Mouse (Mus musculus) cerebellum, adult 2 months (tissue): ENCODE measurements around the gene Stat5b. TPM values are rescaled to one million over a fixed set of nuclear protein-coding genes. Genes with fewer than 3 reads are reported as not detected.

ENCODE experiments used
- DNase-seq, 2 experiments: peaks; one replicate each; pipeline ENCODE4 v3.0.0; 2021
- H3K27ac ChIP-seq: fragments of 200-500 bp; 2 replicates; pipeline ENCODE4 v1.5.1; 2012; ENCODE audit warnings: low read length, control low read depth, inconsistent platforms; ENCODE audit not compliant: insufficient read depth
- H3K27me3 ChIP-seq: fragments of 200-500 bp; 2 replicates; pipeline ENCODE4 v1.6.1; 2012; ENCODE audit warnings: inconsistent platforms, mild to moderate bottlenecking, low read length, moderate library complexity; ENCODE audit not compliant: control insufficient read depth, insufficient read depth
- H3K4me1 ChIP-seq: fragments of 200-500 bp; 2 replicates; pipeline ENCODE4 v1.6.1; 2011; ENCODE audit warnings: low read length; ENCODE audit not compliant: control insufficient read depth, insufficient read depth
- H3K4me3 ChIP-seq: fragments of 200-500 bp; replicated peaks from 2 replicates; pipeline ENCODE3; 2011; ENCODE audit warnings: mild to moderate bottlenecking, low read depth, low read length, control low read depth; ENCODE audit not compliant: insufficient read depth
- CTCF ChIP-seq: fragments of 200-500 bp; IDR thresholded peaks from 2 replicates; pipeline ENCODE4 v1.5.1; 2011; ENCODE audit warnings: low read depth, mild to moderate bottlenecking, control low read depth, low read length, moderate library complexity, borderline replicate concordance; ENCODE audit not compliant: insufficient read depth
- POLR2A ChIP-seq: fragments of 200-500 bp; IDR thresholded peaks from 2 replicates; pipeline ENCODE4 v1.6.1; 2011; ENCODE audit warnings: low read length, control low read depth, borderline replicate concordance; ENCODE audit not compliant: insufficient read depth
- whole genome bisulfite sequencing: fragments of 180-500 bp; shearing (Covaris S2); methylation state at CpG from one replicate; pipeline ENCODE4 v1.1.7; 2018; 5-methylcytosine and 5-hydroxymethylcytosine counted together
- polyA plus RNA-seq: library from polyadenylated mRNA; depleted of rRNA; stranded (reverse); fragments of >200 nt; gene quantifications from 2 replicates; pipeline ENCODE4 v1.2.3, GENCODE M21; 2012; rRNA removed

The Stat5b gene
- polyA plus RNA-seq, 1 experiment, result 33.6 TPM

DNA sequence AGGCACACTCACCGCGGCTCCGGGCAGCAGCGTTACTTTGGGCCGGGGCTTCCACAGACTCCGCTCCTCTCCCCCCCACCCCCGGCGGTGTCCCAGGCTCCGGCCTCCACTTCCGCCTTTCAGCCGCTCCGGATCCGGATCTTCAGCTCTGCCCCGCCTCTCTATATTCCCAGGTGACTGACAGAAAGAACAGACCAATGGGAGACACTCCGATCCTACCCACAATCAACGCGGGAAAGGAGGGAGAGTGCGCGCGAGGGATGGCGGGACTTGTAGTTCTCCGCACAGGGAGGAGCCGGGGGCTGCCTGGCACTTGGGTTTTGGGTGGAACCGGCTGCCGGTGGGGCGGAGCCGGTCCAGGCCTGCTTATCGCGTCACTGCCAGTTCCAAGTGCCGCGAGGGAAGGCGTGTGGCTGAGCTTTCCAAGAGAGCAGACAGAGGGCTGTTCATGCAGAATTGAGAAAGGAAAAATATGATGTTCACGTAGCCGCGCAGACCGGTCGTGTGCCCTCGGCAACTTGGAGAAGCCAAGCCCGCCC is 112.4 kb downstream of the Stat5b start, which contains the start of gene Rab5c:
Gene Rab5c (minus strand): TSS at position 150 of the 539 bp plus-strand sequence.
- WGBS, result under 1% methylated on average over 39 of the region's 39 CpGs
- peak within 1 kb of the TSS; percentile 86 for H3K4me3 ChIP-seq
- peaks cover 7% of the 10 kb centered on the region for H3K4me1 ChIP-seq
- peak; percentile 98 to 100 for DNase-seq
- no peak for TF ChIP-seq CTCF
- peak; percentile 86 for TF ChIP-seq POLR2A
- peak within 1 kb of the TSS; percentile 58 for H3K27ac ChIP-seq
- H3K27me3 ChIP-seq, result no peaks in the 10 kb centered on the region

DNA sequence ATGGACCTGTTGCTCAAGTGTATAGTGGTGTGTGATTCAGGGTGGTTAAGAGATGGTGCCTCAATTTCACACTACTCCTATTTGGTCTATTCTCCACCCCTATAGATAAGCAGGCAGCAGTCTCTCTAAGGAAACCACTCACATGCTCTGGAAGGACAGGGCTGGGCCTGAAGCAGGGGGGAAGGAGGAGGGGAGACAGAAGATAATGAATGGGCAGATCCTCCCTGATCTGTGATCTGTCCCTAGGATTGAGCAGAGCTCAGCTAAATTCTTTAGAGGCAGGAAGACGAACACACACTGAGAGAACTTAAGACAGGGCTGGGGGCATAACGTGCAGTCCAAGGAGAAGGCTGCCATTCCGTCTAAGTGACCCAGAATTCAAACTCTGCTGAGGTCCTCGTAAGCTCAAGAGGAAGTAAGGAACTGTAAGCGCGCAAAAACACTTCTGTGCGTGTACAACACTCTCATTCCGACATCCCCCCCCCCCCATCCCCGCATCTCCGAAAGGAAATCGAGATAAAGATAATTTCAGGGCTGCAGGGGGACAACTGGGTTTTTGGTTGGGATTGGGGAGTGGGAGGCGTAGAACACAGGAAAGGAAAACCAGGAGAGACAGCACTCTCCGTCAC is 113.3 kb downstream of the Stat5b start:
- H3K4me3 ChIP-seq, result peak overlapping the region; percentile 86
- WGBS, result 1% methylated on average over 13 of the region's 13 CpGs
- no peak overlapping the region for H3K27ac ChIP-seq
- no peak for TF ChIP-seq CTCF
- no peak for TF ChIP-seq POLR2A
- peaks cover 7% of the 10 kb centered on the region for H3K4me1 ChIP-seq
- H3K27me3 ChIP-seq, result no peaks in the 10 kb centered on the region
- DNase-seq, result no peak

DNA sequence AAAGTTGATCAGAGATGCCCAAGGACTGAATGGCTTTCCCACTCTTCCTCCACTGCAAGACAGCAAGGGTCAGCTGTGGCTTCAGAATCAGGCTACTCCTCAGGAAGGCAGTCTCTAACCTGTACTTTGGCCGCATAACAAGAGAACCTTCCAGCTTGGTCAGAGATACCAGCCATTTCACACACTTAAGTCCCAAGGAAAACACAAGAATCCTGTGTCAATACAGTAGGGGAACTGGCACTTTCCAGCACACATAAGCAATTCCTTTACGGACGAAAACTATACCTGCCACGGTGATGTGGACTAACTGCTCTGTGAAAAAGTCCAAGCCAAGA is 113.8 kb downstream of the Stat5b start:
- TF ChIP-seq CTCF, result no peak
- TF ChIP-seq POLR2A, result no peak
- 75% methylated on average over 4 of the region's 4 CpGs for WGBS
- no peak for DNase-seq
- Histone ChIP-seq H3K4me3 (peak overlapping the region; percentile 86), H3K27me3 (no peaks in the 10 kb centered on the region), H3K4me1 (peaks cover 7% of the 10 kb centered on the region), H3K27ac (no peak overlapping the region)

DNA sequence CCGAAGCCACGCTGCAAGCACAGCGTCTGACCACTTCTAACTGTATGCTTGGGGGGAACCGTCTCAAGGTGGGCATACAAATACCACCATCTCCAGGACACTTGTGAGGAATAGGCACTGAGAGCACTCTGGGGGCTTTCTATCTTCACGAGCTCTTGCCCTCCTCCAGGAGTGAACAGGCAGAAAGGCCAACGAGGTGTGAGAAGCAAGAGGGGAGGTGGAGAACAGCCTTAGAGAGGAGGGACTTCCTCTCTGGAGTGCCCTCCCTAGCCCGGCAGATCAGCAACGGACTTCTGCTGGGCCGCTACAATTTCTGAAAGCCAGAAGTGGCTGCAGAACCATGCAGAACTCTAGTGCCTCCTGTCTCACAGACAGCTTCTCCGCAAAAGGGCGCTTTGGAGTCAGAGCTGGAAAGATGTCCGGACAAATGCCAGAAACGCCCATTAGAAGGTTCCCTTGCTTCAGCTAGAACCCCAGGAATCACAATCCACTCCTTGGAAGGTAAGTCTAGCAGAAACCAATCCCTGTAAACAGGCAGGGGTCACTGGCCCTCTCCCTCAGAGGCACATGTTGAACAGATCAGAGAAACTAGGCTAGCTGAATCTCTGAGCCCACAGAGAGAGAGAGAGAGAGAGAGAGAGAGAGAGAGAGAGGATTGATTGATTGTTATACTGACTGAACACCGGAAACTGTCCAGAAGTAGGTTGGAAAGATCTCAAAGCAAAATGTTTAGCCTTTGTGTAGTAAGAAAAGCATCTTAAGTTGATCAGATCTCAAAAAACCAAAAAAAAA is 114.4 kb downstream of the Stat5b start:
- no peaks in the 10 kb centered on the region for H3K27me3 ChIP-seq
- TF ChIP-seq CTCF (no peak), POLR2A (no peak)
- H3K4me1 ChIP-seq, result peaks cover 7% of the 10 kb centered on the region
- 74% methylated on average over 14 of the region's 14 CpGs for WGBS
- no peak overlapping the region for H3K27ac ChIP-seq
- DNase-seq, result no peak
- no peak overlapping the region for H3K4me3 ChIP-seq

DNA sequence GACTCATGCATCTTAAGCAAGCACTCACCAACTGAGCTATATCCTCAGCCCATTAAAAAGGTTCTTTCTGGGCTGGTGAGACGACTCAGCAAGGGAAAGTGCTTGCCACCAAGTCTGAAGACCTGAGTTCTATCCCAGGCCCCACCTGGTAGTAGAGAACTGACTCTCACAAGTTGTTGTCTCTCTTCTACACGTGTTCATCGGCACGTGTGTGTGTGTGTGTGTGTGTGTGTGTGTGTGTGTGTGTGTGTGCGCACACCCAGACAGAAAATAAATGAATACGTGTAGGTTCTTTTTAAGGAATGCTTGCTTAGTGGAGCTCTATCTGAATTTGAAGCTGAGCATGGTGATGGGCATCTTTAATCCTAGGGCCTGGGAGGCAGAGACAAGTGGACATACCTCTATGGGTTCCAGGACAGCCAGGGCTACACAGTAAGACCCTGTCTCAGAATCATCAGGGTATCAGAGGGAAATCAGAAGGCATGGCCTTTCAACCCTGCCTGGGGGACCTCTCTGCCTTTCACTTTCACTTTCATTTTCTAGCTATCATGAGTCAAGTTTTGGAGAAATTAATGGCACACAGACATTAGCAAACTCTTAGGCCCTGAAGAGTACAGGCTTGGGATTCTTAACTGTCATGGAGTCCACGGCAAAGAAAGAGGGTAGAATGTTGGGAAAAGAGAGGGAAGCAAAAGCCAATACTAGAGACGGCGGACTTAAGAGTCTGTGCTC is 115.2 kb downstream of the Stat5b start:
- Histone ChIP-seq H3K27ac (no peak overlapping the region), H3K4me3 (no peak overlapping the region), H3K4me1 (peaks cover 7% of the 10 kb centered on the region), H3K27me3 (no peaks in the 10 kb centered on the region)
- WGBS, result 87% methylated on average over 9 of the region's 9 CpGs
- TF ChIP-seq POLR2A (no peak), CTCF (no peak)
- DNase-seq, result no peak

Other genes with a start within 250 kb of the Stat5b start
- gene Nkiras2, start 231.5 kb downstream of the Stat5b start, polyA plus RNA-seq, result 27.5 and 27.6 TPM in 2 replicates
- 157 and 177 TPM in 2 replicates for gene Dnajc7, start 230.6 kb downstream of the Stat5b start, polyA plus RNA-seq
- gene Zfp385c, start 158.3 kb downstream of the Stat5b start, polyA plus RNA-seq, result 56.5 and 75.2 TPM in 2 replicates
- gene Dhx58, start 146.5 kb downstream of the Stat5b start, polyA plus RNA-seq, result 3.6 and 5.1 TPM in 2 replicates
- gene Kat2a, start 138.3 kb downstream of the Stat5b start, polyA plus RNA-seq, result 55.2 and 56.4 TPM in 2 replicates
- gene Hspb9, start 136.9 kb downstream of the Stat5b start, polyA plus RNA-seq, result not detected in 2 replicates
- gene Rab5c, start 112.5 kb downstream of the Stat5b start, polyA plus RNA-seq, result 186 and 187 TPM in 2 replicates
- gene Kcnh4, start 90.8 kb downstream of the Stat5b start, polyA plus RNA-seq, result 0.38 and 0.49 TPM in 2 replicates
- gene Hcrt, start 87.8 kb downstream of the Stat5b start, polyA plus RNA-seq, result 0.22 TPM in 1 of 2 replicates, not detected in the other
- gene Ghdc, start 79.8 kb downstream of the Stat5b start, polyA plus RNA-seq, result 8.9 and 11.6 TPM in 2 replicates
- gene Stat5a, start 8.6 kb upstream of the Stat5b start, polyA plus RNA-seq, result 3.0 and 4.0 TPM in 2 replicates
- gene Stat3, start 88.8 kb upstream of the Stat5b start, polyA plus RNA-seq, result 45.0 and 47.5 TPM in 2 replicates
- 14.9 and 15.6 TPM in 2 replicates for gene Cavin1, start 120.2 kb upstream of the Stat5b start, polyA plus RNA-seq
- gene Atp6v0a1, start 158.7 kb upstream of the Stat5b start, polyA plus RNA-seq, result 294 and 298 TPM in 2 replicates
- gene Naglu, start 219.3 kb upstream of the Stat5b start, polyA plus RNA-seq, result 12.7 and 15.8 TPM in 2 replicates
- 0.84 and 0.93 TPM in 2 replicates for gene Hsd17b1, start 227.7 kb upstream of the Stat5b start, polyA plus RNA-seq
- gene Coasy, start 231.8 kb upstream of the Stat5b start, polyA plus RNA-seq, result 34.1 and 36.7 TPM in 2 replicates
- gene Mlx, start 236.6 kb upstream of the Stat5b start, polyA plus RNA-seq, result 54.9 and 55.8 TPM in 2 replicates
- 4.7 and 5.3 TPM in 2 replicates for gene Psmc3ip, start 244.7 kb upstream of the Stat5b start, polyA plus RNA-seq